Mouse (Mus musculus): ENCODE measurements at regions not wholly inside any gene's neighbourhood (a gene's known extent, or its start where the extent isn't known, plus 50 kb on each side); places are given as distances from the start of the nearest gene placed in this dataset.

- intact Hi-C loops (cut with DNase I) = loop anchor here (5.0 kb wide), 1 partner anchor 179 kb away; the partner anchor contains the start of gene Tle1
Measured at GRCm38 (mm10) chr4:72381742-72382141, 181.0 kb upstream of the Tle1 start.

GRCm38 (mm10) chr4:72381116-72381515 lies 180.4 kb upstream of the Tle1 start:
- intact Hi-C loops (cut with DNase I) = loop anchor here (5.0 kb wide), 1 partner anchor 179 kb away; the partner anchor contains the start of gene Tle1
- DNase-seq (ENCODE audit: extremely low spot score in 1 of 2, low spot score in 2 of 2) = no peak

More at GRCm38 (mm10) chr4:72381742-72382141, 181.0 kb upstream of the Tle1 start:
- no peak for DNase-seq (ENCODE audit: extremely low spot score in 1 of 2, low spot score in 2 of 2)

GRCm38 (mm10) chr4:72379515-72379914 lies 178.8 kb upstream of the Tle1 start:
- no peak for DNase-seq (ENCODE audit: extremely low spot score in 1 of 2, low spot score in 2 of 2)

GRCm38 (mm10) chr4:72379011-72379410 lies 178.3 kb upstream of the Tle1 start:
- intact Hi-C loops (cut with DNase I) = no loop called here
- no peak for DNase-seq (ENCODE audit: extremely low spot score in 1 of 2, low spot score in 2 of 2)

More at GRCm38 (mm10) chr4:72379515-72379914, 178.8 kb upstream of the Tle1 start:
- intact Hi-C loops (cut with DNase I) = no loop called here

GRCm38 (mm10) chr4:72377520-72377919 lies 176.8 kb upstream of the Tle1 start:
- intact Hi-C loops (cut with DNase I) = no loop called here
- DNase-seq (ENCODE audit: extremely low spot score in 1 of 2, low spot score in 2 of 2) = no peak

GRCm38 (mm10) chr4:72351985-72352384 lies 151.3 kb upstream of the Tle1 start:
- no peak for DNase-seq (ENCODE audit: extremely low spot score in 1 of 2, low spot score in 2 of 2)
- intact Hi-C loops (cut with DNase I) = no loop called here

- intact Hi-C loops (cut with DNase I) = no loop called here
- DNase-seq (ENCODE audit: extremely low spot score in 1 of 2, low spot score in 2 of 2) = no peak
Measured at GRCm38 (mm10) chr4:72331882-72332281, 131.2 kb upstream of the Tle1 start.

- no peak for DNase-seq (ENCODE audit: extremely low spot score in 1 of 2, low spot score in 2 of 2)
- intact Hi-C loops (cut with DNase I) = no loop called here
Measured at GRCm38 (mm10) chr4:72329026-72329390, 128.3 kb upstream of the Tle1 start.

- no peak for DNase-seq (ENCODE audit: extremely low spot score in 1 of 2, low spot score in 2 of 2)
- intact Hi-C loops (cut with DNase I) = no loop called here
Measured at GRCm38 (mm10) chr4:72328282-72329025, 127.7 kb upstream of the Tle1 start.

GRCm38 (mm10) chr4:72324913-72325312 lies 124.2 kb upstream of the Tle1 start:
- DNase-seq (ENCODE audit: extremely low spot score in 1 of 2, low spot score in 2 of 2) = no peak
- intact Hi-C loops (cut with DNase I) = no loop called here

GRCm38 (mm10) chr4:72285112-72285675 lies 84.5 kb upstream of the Tle1 start:
- intact Hi-C loops (cut with DNase I) = no loop called here

GRCm38 (mm10) chr4:72250531-72250930 lies 49.8 kb upstream of the Tle1 start:
- intact Hi-C loops (cut with DNase I) = no loop called here
- peak; percentile 0 to 15 for DNase-seq (ENCODE audit: extremely low spot score in 1 of 2, low spot score in 2 of 2)

More at GRCm38 (mm10) chr4:72285112-72285675, 84.5 kb upstream of the Tle1 start:
- peak in 1 of 2 experiments; percentile 21 for DNase-seq (ENCODE audit: extremely low spot score in 1 of 2, low spot score in 2 of 2)
